Mouse (Mus musculus) ES-E14 (cell line): Measurements from ENCODE around the gene Sec14l1. TPM values are rescaled to one million over a fixed set of nuclear protein-coding genes. Genes with fewer than 3 reads are reported as not detected.
A peak's percentile ranks its signal among the peaks of the same experiment; 100 is the strongest.
"Not testable (repeated sequence)": the region's sequence is repeated elsewhere in the genome, so short reads cannot be mapped to it uniquely, and the experiment has no call there.

Experiments
- DNase-seq: peaks from one replicate; pipeline ENCODE4 v3.0.0-alpha.2; 2013; ENCODE audit warnings: low read depth, low spot score
- H3K27ac ChIP-seq: 2 replicates; pipeline ENCODE4 v1.5.1; 2012; ENCODE audit warnings: low read depth, mild to moderate bottlenecking, low read length, moderate library complexity, mixed read lengths; ENCODE audit not compliant: poor library complexity, insufficient read depth, severe bottlenecking
- H3K36me3 ChIP-seq: 2 replicates; pipeline ENCODE4 v1.6.1; 2012; ENCODE audit warnings: mild to moderate bottlenecking, low read length, moderate library complexity, mixed read lengths; ENCODE audit not compliant: control insufficient read depth, poor library complexity, insufficient read depth, severe bottlenecking
- H3K4me1 ChIP-seq, 2 experiments: fragments of 150-350 bp in 1 of 2; sonication (generic) in 1 of 2; 2 replicates each; pipeline ENCODE4 v1.6.1; 2012; ENCODE audit warnings: low read length in 2 of 2, mild to moderate bottlenecking in 1 of 2, mixed read lengths in 1 of 2; ENCODE audit not compliant: control insufficient read depth in 2 of 2, insufficient read depth in 2 of 2, poor library complexity in 1 of 2
- H3K4me3 ChIP-seq, 2 experiments: fragments of 150-350 bp in 1 of 2; sonication (generic) in 1 of 2; 2 replicates each; pipeline ENCODE4 v1.5.1; 2012; ENCODE audit warnings: low read length in 2 of 2, low read depth in 1 of 2, mild to moderate bottlenecking in 1 of 2, mixed read lengths in 1 of 2; ENCODE audit not compliant: insufficient read depth in 1 of 2, poor library complexity in 1 of 2, severe bottlenecking in 1 of 2
- H3K9ac ChIP-seq: 2 replicates; pipeline ENCODE4 v1.6.1; 2012; ENCODE audit warnings: low read depth, mild to moderate bottlenecking, low read length, mixed read lengths; ENCODE audit not compliant: poor library complexity, insufficient read depth, severe bottlenecking
- H3K9me3 ChIP-seq: fragments of 150-350 bp; sonication (generic); 2 replicates; pipeline ENCODE4 v1.6.1; 2012; ENCODE audit warnings: low read depth, mild to moderate bottlenecking, low read length; ENCODE audit not compliant: control insufficient read depth, insufficient read depth
- CHD2 ChIP-seq: IDR thresholded peaks from 2 replicates; pipeline ENCODE4 v1.6.1; 2014; ENCODE audit warnings: mild to moderate bottlenecking, low read depth, low read length, inconsistent platforms
- HCFC1 ChIP-seq: IDR thresholded peaks from 2 replicates; pipeline ENCODE4 v1.6.1; 2012; ENCODE audit warnings: low read length, inconsistent platforms, borderline replicate concordance; ENCODE audit not compliant: insufficient read depth
- MAFK ChIP-seq: IDR thresholded peaks from 2 replicates; pipeline ENCODE4 v1.6.1; 2014; ENCODE audit warnings: mild to moderate bottlenecking, low read depth, low read length, inconsistent platforms; ENCODE audit not compliant: insufficient read depth
- ZC3H11A ChIP-seq: IDR thresholded peaks from 2 replicates; pipeline ENCODE4 v1.6.1; 2012; ENCODE audit warnings: low read depth, mild to moderate bottlenecking, inconsistent platforms, low read length, borderline replicate concordance
- ZNF384 ChIP-seq: IDR thresholded peaks from 2 replicates; pipeline ENCODE4 v1.6.1; 2012; ENCODE audit warnings: low read depth, low read length, inconsistent platforms
- in situ Hi-C, 2 experiments: fragments of 600-800 bp; cut with MboI; formaldehyde crosslinking; loops; one replicate each; pipeline ENCODE4 v1.15.1; 2025; ENCODE audit warnings: low sequenced_read_pairs in 2 of 2, inconsistent platforms in 1 of 2; ENCODE audit not compliant: unreplicated experiment in 2 of 2
- total RNA-seq: library from RNA; depleted of rRNA; stranded (reverse); fragments of 300-350 nt; gene quantifications from 2 replicates; pipeline ENCODE4 v1.2.3, GENCODE M21; 2012; rRNA removed

The Sec14l1 gene
- 36.7 and 43.6 TPM in 2 replicates for total RNA-seq

GRCm38 (mm10) chr11:117114592-117115345 is at the start of gene Sec14l1:
Gene Sec14l1 (plus strand): TSS chr11:117115168.
- Histone ChIP-seq H3K27ac (peak within 1 kb of the TSS; percentile 92), H3K36me3 (peaks cover 13% of the 10 kb centered on the region), H3K4me1 (peaks cover 2 to 13% of the 10 kb centered on the region in 2 experiments; a peak in 2 of 4 replicates), H3K9me3 (no peaks in the 10 kb centered on the region), H3K4me3 (peak within 1 kb of the TSS; percentile 79 to 99), H3K9ac (peak within 1 kb of the TSS; percentile 95)
- in situ Hi-C loops, result no loop called here
- TF ChIP-seq CHD2, result 0 out of 2 replicates have a peak, but pooled peaks have one; percentile 35
- no peak for TF ChIP-seq ZC3H11A
- peak; percentile 84 for TF ChIP-seq ZNF384
- TF ChIP-seq HCFC1, result peak; percentile 47; the same call in 1 of the 2 replicates
- TF ChIP-seq MAFK, result peak; percentile 49; the same call in 1 of the 2 replicates
- DNase-seq, result peak; percentile 97

- H3K4me3 ChIP-seq, in situ Hi-C loops, H3K4me1 ChIP-seq, H3K9me3 ChIP-seq, H3K9ac ChIP-seq, H3K36me3 ChIP-seq, H3K27ac ChIP-seq, DNase-seq: not testable (repeated sequence)
Measured at GRCm38 (mm10) chr11:117065602-117066001, 49.4 kb upstream of the Sec14l1 start.

GRCm38 (mm10) chr11:117066738-117067137 is 48.2 kb upstream of the Sec14l1 start:
- Histone ChIP-seq H3K9me3 (no peaks in the 10 kb centered on the region), H3K36me3 (no peaks in the 10 kb centered on the region), H3K9ac (no peak overlapping the region), H3K4me1 (no peaks in the 10 kb centered on the region), H3K27ac (no peak overlapping the region), H3K4me3 (no peak overlapping the region)
- in situ Hi-C loops, result no loop called here
- TF ChIP-seq HCFC1, result no peak
- TF ChIP-seq ZC3H11A, result no peak
- no peak for TF ChIP-seq CHD2
- TF ChIP-seq MAFK, result no peak
- no peak for TF ChIP-seq ZNF384
- no peak for DNase-seq

DNA sequence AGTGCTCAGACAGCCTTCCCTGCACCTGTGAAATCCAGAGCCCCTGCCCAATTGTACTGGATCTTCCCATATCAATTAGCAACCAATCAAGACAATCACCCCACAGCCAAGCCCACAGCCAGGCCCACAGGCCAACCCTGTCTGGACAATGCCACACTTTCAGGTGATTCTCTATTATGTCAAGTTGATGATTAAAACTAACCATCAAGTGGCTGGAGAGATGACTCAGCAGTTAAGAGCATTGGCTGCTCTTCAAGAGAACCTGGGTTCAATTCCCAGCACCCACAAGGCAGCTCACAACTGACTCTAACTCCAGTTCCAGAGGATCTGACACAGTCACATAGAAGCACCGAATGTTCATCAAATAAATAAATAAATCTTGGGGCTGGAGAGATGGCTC is 46.6 kb upstream of the Sec14l1 start:
- H3K9ac ChIP-seq, result no peak overlapping the region
- DNase-seq, result no peak
- no peaks in the 10 kb centered on the region for H3K4me1 ChIP-seq
- in situ Hi-C loops, result no loop called here
- H3K36me3 ChIP-seq, result no peaks in the 10 kb centered on the region
- no peaks in the 10 kb centered on the region for H3K9me3 ChIP-seq
- no peak overlapping the region for H3K27ac ChIP-seq
- TF ChIP-seq ZNF384, result no peak
- peak; percentile 67 for TF ChIP-seq MAFK
- H3K4me3 ChIP-seq, result no peak overlapping the region

DNA sequence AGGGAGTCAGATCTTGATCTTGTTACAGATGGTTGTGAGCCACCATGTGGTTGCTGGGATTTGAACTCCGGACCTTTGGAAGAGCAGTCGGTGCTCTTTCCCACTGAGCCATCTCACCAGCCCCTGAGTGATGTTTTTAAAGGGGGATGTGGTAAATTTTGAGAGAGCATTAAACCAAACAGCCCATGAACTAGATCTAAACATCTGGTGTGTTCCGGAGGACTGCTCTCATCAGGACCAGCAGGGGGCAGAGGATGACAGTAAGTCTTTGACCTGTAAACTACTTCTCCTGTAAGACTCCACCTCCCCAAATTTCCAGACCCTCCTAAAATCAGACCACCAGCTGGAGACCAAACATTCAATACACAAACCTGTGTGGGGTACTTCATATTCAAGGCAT is 45.9 kb upstream of the Sec14l1 start:
- H3K9me3 ChIP-seq, result no peaks in the 10 kb centered on the region
- in situ Hi-C loops, result no loop called here
- no peak for DNase-seq
- no peak overlapping the region for H3K9ac ChIP-seq
- H3K36me3 ChIP-seq, result no peaks in the 10 kb centered on the region
- TF ChIP-seq ZNF384 (no peak), ZC3H11A (no peak), MAFK (no peak), CHD2 (no peak), HCFC1 (no peak)
- H3K4me1 ChIP-seq, result no peaks in the 10 kb centered on the region
- no peak overlapping the region for H3K4me3 ChIP-seq
- no peak overlapping the region for H3K27ac ChIP-seq
